Mouse (Mus musculus): Measurements from ENCODE around the gene Vgll4.

- TF ChIP-seq EP300 (IDR thresholded peaks at IDR 0.05; ENCODE audit: insufficient read depth, low read depth, low read length) (no peak), CTCF (IDR thresholded peaks at IDR 0.05) (no peak)
Observed at GRCm38 (mm10) chr6:114846153-114846772, 123.5 kb downstream of the Vgll4 start.

Data from heart, adult 2 months (tissue).